Mouse (Mus musculus) liver, postnatal 0 days (tissue): Measurements from ENCODE around the gene Blzf1. TPM values are rescaled to one million over a fixed set of nuclear protein-coding genes. Genes with fewer than 3 reads are reported as not detected.

Experiments
- ATAC-seq: fragments of 200-750 bp; cut with Nextera tagmentation; 2 replicates; pipeline ENCODE4 v1.8.0; 2017; ENCODE audit warnings: mild to moderate bottlenecking, moderate library complexity
- DNase-seq: peaks from one replicate; pipeline ENCODE4 v3.0.0-alpha.2; 2016
- H3K27ac ChIP-seq: fragments of 300-500 bp; sonication (generic); 2 replicates; pipeline ENCODE4 v1.5.1; 2014; ENCODE audit warnings: antibody characterized with exemption, moderate library complexity, mild to moderate bottlenecking, low read depth
- H3K27me3 ChIP-seq: fragments of 300-500 bp; sonication (generic); 2 replicates; pipeline ENCODE4 v1.6.1; 2014; ENCODE audit warnings: low read length, control low read depth, mixed read lengths; ENCODE audit not compliant: insufficient read depth
- H3K36me3 ChIP-seq: fragments of 300-500 bp; sonication (generic); replicated peaks from 2 replicates; pipeline ENCODE4 v1.6.1; 2014; ENCODE audit warnings: mild to moderate bottlenecking, control low read depth, low read length, moderate library complexity, mixed read lengths; ENCODE audit not compliant: insufficient read depth
- H3K4me1 ChIP-seq: fragments of 300-500 bp; sonication (generic); 2 replicates; pipeline ENCODE4 v1.6.1; 2014; ENCODE audit warnings: antibody characterized with exemption, mild to moderate bottlenecking, control low read depth; ENCODE audit not compliant: insufficient read depth
- H3K4me2 ChIP-seq: fragments of 300-500 bp; sonication (generic); 2 replicates; pipeline ENCODE4 v1.6.1; 2014; ENCODE audit warnings: low read depth, mild to moderate bottlenecking, low read length, moderate library complexity, mixed read lengths
- H3K4me3 ChIP-seq: fragments of 300-500 bp; sonication (generic); 2 replicates; pipeline ENCODE4 v1.5.1; 2014; ENCODE audit warnings: low read depth, low read length
- H3K9ac ChIP-seq: fragments of 300-500 bp; sonication (generic); replicated peaks from 2 replicates; pipeline ENCODE4 v1.6.1; 2014; ENCODE audit warnings: mild to moderate bottlenecking, moderate library complexity
- H3K9me3 ChIP-seq: fragments of 300-500 bp; sonication (generic); 2 replicates; pipeline ENCODE4 v1.6.1; 2016; ENCODE audit warnings: mild to moderate bottlenecking, control low read depth, low read length, mixed read lengths
- CTCF ChIP-seq: sonication (generic); IDR thresholded peaks from 2 replicates; pipeline ENCODE4 v1.5.1; 2016; ENCODE audit warnings: antibody characterized with exemption, low read depth
- EP300 ChIP-seq: IDR thresholded peaks from 2 replicates; pipeline ENCODE4 v1.6.1; 2016; ENCODE audit warnings: antibody characterized with exemption, low read depth, mild to moderate bottlenecking
- WGBS: fragments of 180-500 bp; shearing (Covaris S2); extraction: QIAGEN DNeasy Blood & Tissue Kit; methylation state at CpG from one replicate; pipeline ENCODE4 v1.1.7; 2014; ENCODE audit not compliant: insufficient replicate concordance; 5-methylcytosine and 5-hydroxymethylcytosine counted together
- polyA plus RNA-seq: library from polyadenylated mRNA; unstranded; fragments of >200 nt; fragmentation: Nextera tagmentation; extraction: Ambion mirVana; gene quantifications from 2 replicates; pipeline ENCODE4 v1.2.1, GENCODE M21; 2015

The Blzf1 gene
- polyA plus RNA-seq, 1 experiment from 2014 or later: 9.7 TPM

DNA sequence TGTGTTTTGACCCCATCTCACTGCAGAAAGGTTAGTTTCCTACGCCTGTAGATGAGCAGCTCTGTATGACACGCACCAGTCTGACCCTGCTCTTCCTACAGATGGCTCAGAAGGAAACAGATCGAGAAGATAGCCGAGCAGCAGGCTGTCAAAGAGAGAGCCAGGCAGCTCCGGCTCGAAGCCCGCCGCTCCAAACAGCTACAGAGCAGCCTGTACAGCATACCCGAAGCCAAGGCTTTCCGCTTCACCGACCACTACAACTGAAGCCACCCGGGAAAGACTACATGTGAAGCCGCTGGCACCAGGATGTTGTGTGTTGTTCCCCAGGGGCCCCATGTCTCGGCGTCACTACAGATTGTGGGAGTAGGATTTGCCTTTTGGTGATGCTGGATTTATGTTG is 19.9 kb downstream of the Blzf1 start:
- H3K9me3 ChIP-seq: no peaks in the 10 kb centered on the region
- H3K4me3 ChIP-seq: no peak overlapping the region
- H3K27ac ChIP-seq: no peak overlapping the region
- H3K36me3 ChIP-seq: peaks cover 12% of the 10 kb centered on the region
- no peak overlapping the region for H3K4me2 ChIP-seq
- DNase-seq (no peak), ATAC-seq (no peak)
- TF ChIP-seq EP300 (no peak), CTCF (no peak)
- no peak overlapping the region for H3K9ac ChIP-seq
- H3K27me3 ChIP-seq: no peaks in the 10 kb centered on the region
- H3K4me1 ChIP-seq: no peaks in the 10 kb centered on the region
- 62% methylated on average over 15 of the region's 15 CpGs for WGBS

DNA sequence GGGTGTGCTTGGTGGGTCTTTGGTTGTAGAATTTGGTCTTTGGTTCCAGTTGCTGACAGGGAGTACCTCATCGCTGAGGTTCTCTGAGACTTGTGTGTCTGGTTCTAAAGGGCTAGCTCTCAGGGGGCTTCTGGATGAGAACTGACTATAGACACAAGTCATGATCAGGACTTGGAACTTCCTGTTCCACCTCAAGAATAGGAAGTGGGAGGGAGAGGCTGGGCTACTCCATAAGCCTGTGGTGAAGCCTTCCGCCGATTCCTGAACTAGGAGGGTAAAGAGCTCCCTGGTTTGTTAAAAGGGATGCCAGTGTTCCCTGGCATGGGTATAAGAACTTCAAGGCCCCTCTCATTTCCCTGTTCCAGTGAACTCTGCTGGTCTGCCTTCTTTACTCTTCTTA is 23.3 kb downstream of the Blzf1 start:
- no peak overlapping the region for H3K9ac ChIP-seq
- H3K4me1 ChIP-seq: no peaks in the 10 kb centered on the region
- no peaks in the 10 kb centered on the region for H3K27me3 ChIP-seq
- TF ChIP-seq EP300 (no peak), CTCF (no peak)
- H3K36me3 ChIP-seq: no peaks in the 10 kb centered on the region
- H3K27ac ChIP-seq: no peak overlapping the region
- no peak overlapping the region for H3K4me3 ChIP-seq
- 78% methylated on average over 3 of the region's 3 CpGs for WGBS
- DNase-seq: no peak
- ATAC-seq: no peak
- H3K4me2 ChIP-seq: no peak overlapping the region
- H3K9me3 ChIP-seq: no peaks in the 10 kb centered on the region

DNA sequence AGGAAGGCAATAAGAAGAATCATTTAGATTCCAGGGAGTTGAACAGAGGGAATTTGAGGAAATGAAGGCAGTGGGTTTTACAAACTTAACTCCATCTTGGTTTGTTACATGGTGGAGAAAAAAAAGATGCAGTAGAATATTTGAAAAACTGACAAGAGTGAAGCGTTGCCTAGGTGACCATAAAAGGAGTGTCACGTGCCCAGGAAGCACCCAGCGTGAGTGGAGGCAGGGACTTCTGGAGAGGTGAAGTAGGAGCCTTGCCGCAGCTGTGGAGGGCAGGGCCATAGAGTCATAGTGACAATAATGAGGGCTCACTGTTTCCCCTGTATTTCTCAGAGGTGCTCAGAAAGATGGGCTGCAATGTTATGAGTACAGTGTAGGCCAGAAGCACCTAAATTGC is 28.0 kb downstream of the Blzf1 start:
- Histone ChIP-seq H3K9me3 (no peaks in the 10 kb centered on the region), H3K4me3 (no peak overlapping the region), H3K27ac (no peak overlapping the region), H3K9ac (no peak overlapping the region), H3K4me1 (peaks cover 6% of the 10 kb centered on the region), H3K27me3 (no peaks in the 10 kb centered on the region), H3K36me3 (no peaks in the 10 kb centered on the region), H3K4me2 (no peak overlapping the region)
- ATAC-seq (no peak), DNase-seq (no peak)
- TF ChIP-seq EP300 (no peak), CTCF (no peak)
- WGBS: 79% methylated on average over 4 of the region's 4 CpGs

DNA sequence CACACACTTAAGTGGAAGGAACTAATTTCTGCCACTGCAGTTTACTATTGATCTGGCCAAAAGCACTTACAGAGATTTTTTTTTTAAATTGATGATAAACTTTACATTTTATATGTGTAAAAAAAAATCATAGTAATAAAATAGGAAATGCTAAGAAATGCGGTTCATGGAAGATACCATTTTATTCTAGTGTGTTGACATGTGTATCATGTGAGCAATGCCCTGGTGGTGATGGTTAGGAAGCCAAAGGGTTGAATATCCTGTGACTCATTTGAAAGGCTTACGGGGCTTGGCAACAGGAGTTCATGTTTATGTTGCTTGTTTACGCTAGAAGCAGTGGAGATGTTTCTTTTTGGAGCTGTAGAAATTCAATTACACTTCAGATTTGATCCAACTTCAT is 30.7 kb downstream of the Blzf1 start:
- H3K36me3 ChIP-seq: no peaks in the 10 kb centered on the region
- no peaks in the 10 kb centered on the region for H3K9me3 ChIP-seq
- peaks cover 6% of the 10 kb centered on the region for H3K4me1 ChIP-seq
- no peak overlapping the region for H3K27ac ChIP-seq
- H3K27me3 ChIP-seq: no peaks in the 10 kb centered on the region
- no peak overlapping the region for H3K9ac ChIP-seq
- TF ChIP-seq EP300 (no peak), CTCF (no peak)
- H3K4me2 ChIP-seq: no peak overlapping the region
- DNase-seq (no peak), ATAC-seq (no peak)
- WGBS: 92% methylated on average over 3 of the region's 3 CpGs
- H3K4me3 ChIP-seq: no peak overlapping the region

DNA sequence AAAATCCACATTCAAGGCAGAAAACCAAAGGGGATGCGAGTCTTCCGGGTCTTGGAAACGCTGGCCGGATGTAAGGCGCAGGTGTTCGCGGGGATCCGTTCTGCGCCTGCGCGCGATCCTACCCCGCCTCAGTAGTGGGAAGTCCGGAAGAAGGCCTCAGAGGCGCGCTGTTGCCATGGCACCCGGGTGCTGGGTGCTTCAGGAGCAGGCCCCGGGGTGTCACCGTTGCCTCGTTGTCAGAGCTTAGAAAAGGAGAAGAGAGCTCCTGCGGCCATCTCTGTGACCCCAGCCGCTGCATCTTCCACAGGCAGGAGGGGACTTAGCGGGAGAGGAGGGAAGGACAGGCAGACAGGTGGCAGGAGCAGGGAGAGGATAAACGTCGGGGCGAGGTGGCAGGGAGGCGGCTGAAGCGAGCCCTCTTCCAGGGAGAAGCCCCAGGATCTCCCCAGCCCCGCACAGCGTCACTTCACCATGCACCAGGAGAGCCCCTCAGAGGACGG is 31.8 kb downstream of the Blzf1 start, which contains the start of gene Ccdc181:
Gene Ccdc181, plus strand, starts transcription at position 131 of the 500 bp plus-strand sequence.
- ATAC-seq (peak; percentile 100), DNase-seq (peak; percentile 96)
- H3K9me3 ChIP-seq: no peaks in the 10 kb centered on the region
- H3K27ac ChIP-seq: peak within 1 kb of the TSS; percentile 25; the same call in 1 of the 2 replicates
- H3K9ac ChIP-seq: peak within 1 kb of the TSS; percentile 62
- 0 out of 2 replicates have a peak, but pooled peaks have one; percentile 1 for TF ChIP-seq CTCF
- no peak for TF ChIP-seq EP300
- H3K4me2 ChIP-seq: peak within 1 kb of the TSS; percentile 79
- peak within 1 kb of the TSS; percentile 53 for H3K4me3 ChIP-seq
- H3K36me3 ChIP-seq: no peaks in the 10 kb centered on the region
- H3K27me3 ChIP-seq: no peaks in the 10 kb centered on the region
- under 1% methylated on average over 31 of the region's 31 CpGs for WGBS
- H3K4me1 ChIP-seq: peaks cover 6% of the 10 kb centered on the region

DNA sequence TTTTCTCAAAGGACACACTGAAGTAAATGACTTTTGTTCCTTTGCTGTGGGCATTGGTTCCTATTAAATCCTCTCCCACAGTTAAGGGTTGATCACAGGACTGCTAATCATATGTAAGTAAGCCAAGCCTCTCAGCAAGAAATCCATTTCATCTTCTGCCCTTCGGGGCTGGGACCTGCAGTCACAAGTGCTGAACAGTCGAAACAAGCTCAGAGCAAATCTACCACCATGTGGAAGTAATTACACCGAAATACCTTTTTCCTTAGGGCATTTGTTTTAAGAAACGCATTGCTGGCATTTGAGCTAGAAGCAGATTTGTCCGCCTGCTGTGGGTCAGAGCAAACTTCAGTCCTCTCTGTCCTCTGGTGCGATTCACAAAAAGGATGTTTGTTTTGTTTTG is 33.6 kb downstream of the Blzf1 start:
- Histone ChIP-seq H3K27ac (no peak overlapping the region), H3K9ac (no peak overlapping the region), H3K4me3 (no peak overlapping the region), H3K36me3 (no peaks in the 10 kb centered on the region), H3K27me3 (no peaks in the 10 kb centered on the region), H3K4me1 (peaks cover 6% of the 10 kb centered on the region), H3K9me3 (no peaks in the 10 kb centered on the region), H3K4me2 (no peak overlapping the region)
- DNase-seq (no peak), ATAC-seq (no peak)
- 75% methylated on average over 6 of the region's 6 CpGs for WGBS
- TF ChIP-seq EP300 (no peak), CTCF (no peak)

DNA sequence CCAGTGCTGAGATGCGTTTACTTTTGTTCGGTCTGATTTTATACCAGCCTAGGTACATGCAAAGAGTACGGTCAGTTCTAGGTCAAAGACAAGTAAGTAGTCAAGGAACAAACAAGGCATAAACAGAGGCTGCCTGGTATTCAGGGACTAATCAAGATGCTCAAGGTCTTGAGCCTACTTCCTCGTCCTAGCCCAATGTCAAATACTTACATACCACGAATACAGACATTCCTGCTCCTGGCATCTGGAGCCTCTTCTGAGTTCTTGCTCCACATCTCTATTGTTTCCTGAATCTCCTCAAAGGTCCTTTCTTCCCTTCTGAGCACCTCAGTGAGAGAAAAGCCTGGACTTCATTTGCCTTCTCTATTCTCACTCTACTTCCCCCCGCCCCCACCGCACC is 36.3 kb downstream of the Blzf1 start:
- H3K4me2 ChIP-seq: no peak overlapping the region
- 87% methylated on average over 7 of the region's 7 CpGs for WGBS
- no peak overlapping the region for H3K9ac ChIP-seq
- H3K36me3 ChIP-seq: no peaks in the 10 kb centered on the region
- no peak overlapping the region for H3K27ac ChIP-seq
- ATAC-seq (no peak), DNase-seq (no peak)
- no peaks in the 10 kb centered on the region for H3K27me3 ChIP-seq
- H3K4me3 ChIP-seq: no peak overlapping the region
- no peaks in the 10 kb centered on the region for H3K9me3 ChIP-seq
- H3K4me1 ChIP-seq: peaks cover 6% of the 10 kb centered on the region
- no peak for TF ChIP-seq CTCF
- no peak for TF ChIP-seq EP300
